Mouse (Mus musculus) thymus, postnatal 36 days (tissue): ENCODE measurements around the gene Mturn.
A peak's percentile ranks its signal among the peaks of the same experiment; 100 is the strongest.

Source experiments
- DNase-seq, 2 experiments: peaks; one replicate each; pipeline ENCODE4 v3.0.0; 2022; ENCODE audit warnings: mixed read lengths in 2 of 2

Gene Mturn

GRCm38 (mm10) chr6:54698691-54699476 lies 17.5 kb downstream of the Mturn start:
- peak; percentile 40 to 52 for DNase-seq

GRCm38 (mm10) chr6:54699477-54700056 lies 18.1 kb downstream of the Mturn start:
- peak; percentile 79 to 84 for DNase-seq

GRCm38 (mm10) chr6:54700516-54700915 lies 19.1 kb downstream of the Mturn start:
- DNase-seq: no peak

GRCm38 (mm10) chr6:54701901-54702300 lies 20.5 kb downstream of the Mturn start:
- DNase-seq: no peak

- no peak for DNase-seq
Measured at GRCm38 (mm10) chr6:54703633-54704538, 22.5 kb downstream of the Mturn start.

- DNase-seq: peak in 1 of 2 experiments; percentile 26
Measured at GRCm38 (mm10) chr6:54704539-54704845, 23.1 kb downstream of the Mturn start.

GRCm38 (mm10) chr6:54704847-54705246 lies 23.4 kb downstream of the Mturn start:
- no peak for DNase-seq

- DNase-seq: peak; percentile 52 to 66
Measured at GRCm38 (mm10) chr6:54705387-54705909, 24.0 kb downstream of the Mturn start.

GRCm38 (mm10) chr6:54706099-54706498 lies 24.7 kb downstream of the Mturn start:
- no peak for DNase-seq

- no peak for DNase-seq
Measured at GRCm38 (mm10) chr6:54706611-54707172, 25.3 kb downstream of the Mturn start.

GRCm38 (mm10) chr6:54708646-54709045 lies 27.2 kb downstream of the Mturn start:
- no peak for DNase-seq

GRCm38 (mm10) chr6:54715697-54716096 lies 34.3 kb downstream of the Mturn start:
- peak; percentile 34 to 48 for DNase-seq

- DNase-seq: peak; percentile 48 to 62
Measured at GRCm38 (mm10) chr6:54718779-54719685, 37.6 kb downstream of the Mturn start.

- peak; percentile 38 to 61 for DNase-seq
Measured at GRCm38 (mm10) chr6:54719686-54720310, 38.4 kb downstream of the Mturn start.

- DNase-seq: no peak
Measured at GRCm38 (mm10) chr6:54720512-54721251, 39.3 kb downstream of the Mturn start.

- DNase-seq: no peak
Measured at GRCm38 (mm10) chr6:54721252-54721635, 39.8 kb downstream of the Mturn start.

GRCm38 (mm10) chr6:54726309-54726708 lies 44.9 kb downstream of the Mturn start:
- no peak for DNase-seq

- DNase-seq: no peak
Measured at GRCm38 (mm10) chr6:54726796-54727195, 45.4 kb downstream of the Mturn start.

- DNase-seq: no peak
Measured at GRCm38 (mm10) chr6:54727416-54727815, 46.0 kb downstream of the Mturn start.

GRCm38 (mm10) chr6:54729451-54730105 lies 48.2 kb downstream of the Mturn start:
- no peak for DNase-seq
